Mouse (Mus musculus): ENCODE data around the gene Rev3l.

DNA sequence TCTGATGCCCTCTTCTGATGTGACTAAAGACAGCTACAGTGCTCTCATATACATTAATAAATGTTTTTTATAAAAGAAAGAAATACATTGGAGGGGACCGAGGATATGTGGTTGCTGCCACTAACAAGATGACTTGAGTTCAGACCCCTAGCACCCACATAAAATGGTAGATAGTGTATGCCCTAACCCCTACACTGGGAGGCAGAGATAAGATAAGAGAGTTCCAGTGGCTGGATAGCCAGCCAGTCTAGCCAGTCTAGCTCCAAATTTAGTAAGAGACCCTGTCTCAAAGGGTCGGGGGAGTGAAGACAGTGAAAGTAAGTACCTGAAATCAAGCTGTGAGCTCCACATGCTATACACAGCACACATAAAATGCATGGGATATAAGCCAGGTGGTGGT lies 133.6 kb downstream of the Rev3l start:
- no peak for TF ChIP-seq CTCF (IDR thresholded peaks at IDR 0.05; ENCODE audit: low read depth)
- no peak for TF ChIP-seq EP300 (IDR thresholded peaks at IDR 0.05; ENCODE audit: low read depth)

All from liver, embryonic 14.5 days (tissue).